Mouse (Mus musculus) effector memory CD4-positive, alpha-beta T cell, adult 5 months (primary cell): ENCODE measurements around the gene Rims3. TPM values are rescaled to one million over a fixed set of nuclear protein-coding genes. Genes with fewer than 3 reads are reported as not detected.

Experiments used
- polyA plus RNA-seq: library from polyadenylated mRNA; unstranded; fragments of 100-300 nt; shearing (Covaris generic); gene quantifications from one replicate; pipeline ENCODE4 v1.2.1, GENCODE M21; 2017

The Rims3 gene
- polyA plus RNA-seq: 0.97 TPM

DNA sequence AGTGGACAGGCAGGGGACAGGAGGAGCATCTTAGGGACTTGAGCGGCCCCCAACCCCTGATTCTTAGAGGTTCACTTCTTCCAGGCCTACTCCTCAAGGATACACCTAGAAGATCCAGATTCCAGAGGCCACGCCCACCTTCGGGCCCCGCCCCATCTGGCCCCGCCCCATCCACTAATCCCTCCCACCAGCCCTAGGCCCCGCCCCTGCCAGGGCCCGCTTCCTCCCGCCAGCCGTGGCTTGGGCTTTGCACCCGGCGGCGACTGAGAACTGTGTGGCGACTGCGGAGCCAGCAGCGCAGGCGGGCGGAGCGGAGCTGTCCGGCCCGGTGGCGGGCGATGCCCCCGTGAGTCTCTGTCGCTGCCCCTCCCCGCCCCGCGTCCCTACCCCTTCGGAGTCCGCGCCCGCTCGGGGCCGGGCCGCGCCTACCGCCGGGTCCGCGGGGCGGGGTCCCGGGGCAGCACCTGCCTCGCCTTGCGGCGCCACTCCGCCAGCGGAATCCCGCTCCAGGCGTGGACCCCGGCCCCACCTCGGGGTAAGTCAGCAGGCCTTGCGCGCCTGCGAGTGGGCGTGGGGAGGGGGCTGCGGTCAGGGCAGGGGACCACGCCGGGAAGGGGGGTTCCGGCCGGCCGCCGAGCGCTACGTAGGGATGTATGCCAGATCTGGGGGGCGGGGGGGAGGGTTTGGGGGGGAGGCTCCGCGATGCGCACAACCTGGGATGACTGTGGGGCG lies at the start of gene Rims3:
Gene Rims3, plus strand, starts transcription at position 229 of the 732 bp plus-strand sequence.

DNA sequence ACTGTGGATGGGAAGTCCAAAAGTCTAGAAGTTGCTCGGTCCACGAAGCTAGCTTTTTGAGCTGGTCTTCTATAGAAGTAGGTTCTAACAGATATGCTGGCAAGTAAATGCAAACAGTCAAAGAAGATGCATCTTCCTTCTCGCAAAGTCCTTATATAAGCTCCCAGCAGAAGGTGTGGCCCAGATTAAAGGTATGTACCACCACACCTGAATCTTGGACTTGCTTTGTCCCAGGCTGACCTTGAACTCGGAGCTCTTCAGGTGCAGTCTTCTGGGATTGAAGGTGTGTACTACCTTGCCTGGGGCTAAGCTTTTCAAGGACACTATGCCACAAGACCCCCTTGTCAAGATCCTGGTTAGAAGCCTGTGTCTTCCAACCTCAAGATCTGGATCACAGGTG lies 23.1 kb upstream of the Rims3 start, which contains the start of gene Nfyc:
Gene Nfyc, minus strand, starts transcription at position 101 of the 400 bp plus-strand sequence.

DNA sequence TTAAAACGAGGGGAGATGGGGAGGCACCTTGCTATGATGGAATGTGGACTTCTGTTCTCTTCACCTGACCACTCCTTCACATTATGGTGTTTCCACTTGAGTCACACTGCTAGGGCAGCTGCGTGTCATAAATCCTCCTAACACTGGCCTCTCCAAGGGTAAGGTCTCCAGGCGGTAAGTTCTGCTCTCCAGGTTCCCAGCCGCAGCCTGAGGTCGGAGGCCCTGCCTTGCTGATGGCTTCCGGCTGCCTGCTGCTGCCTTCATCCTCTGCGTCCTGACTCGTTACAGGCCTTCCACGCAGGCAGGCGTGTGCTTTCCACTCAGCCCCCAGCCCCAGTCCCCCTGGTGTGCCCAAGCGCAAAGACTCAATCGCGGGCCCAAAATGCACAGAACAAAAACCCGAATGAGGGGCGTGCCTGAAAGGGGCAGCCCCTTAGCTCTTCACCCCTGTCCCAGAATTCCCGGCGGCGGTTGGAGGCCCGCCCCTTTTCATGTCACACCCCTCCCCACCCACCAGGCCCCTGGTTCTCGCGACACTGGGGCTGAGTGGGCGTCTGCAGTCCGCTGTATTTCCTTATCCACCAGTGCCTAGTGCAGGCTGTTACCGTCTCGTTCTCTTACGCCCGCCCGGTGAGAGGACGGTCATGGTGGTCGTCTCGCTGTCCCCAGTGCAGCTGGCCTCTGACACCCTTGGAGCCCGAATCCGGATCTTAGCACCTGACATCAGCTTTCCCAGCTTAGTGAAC lies 70.1 kb downstream of the Rims3 start, which contains the start of gene Exo5:
Gene Exo5, minus strand, starts transcription at position 464 of the 746 bp plus-strand sequence.

Other genes starting within 250 kb of the Rims3 start
- gene Cited4, start 188.2 kb upstream of the Rims3 start, polyA plus RNA-seq: 1.2 TPM
- not detected for gene Kcnq4, start 106.2 kb upstream of the Rims3 start, polyA plus RNA-seq
- 100 TPM for gene Nfyc, start 23.2 kb upstream of the Rims3 start, polyA plus RNA-seq
- gene Exo5, start 70.2 kb downstream of the Rims3 start, polyA plus RNA-seq: 8.6 TPM
- gene Zfp69, start 96.9 kb downstream of the Rims3 start, polyA plus RNA-seq: 5.4 TPM
- 74.7 TPM for gene Smap2, start 162.4 kb downstream of the Rims3 start, polyA plus RNA-seq
- not detected for gene Col9a2, start 184.6 kb downstream of the Rims3 start, polyA plus RNA-seq
- 36.1 TPM for gene Zmpste24, start 243.4 kb downstream of the Rims3 start, polyA plus RNA-seq